Mouse (Mus musculus) E14TG2a.4 (cell line): ENCODE data around the gene Farp1.

ENCODE experiments used
- H3K27me3 ChIP-seq: 2 replicates; pipeline ENCODE4 v1.6.1; 2014; ENCODE audit warnings: low read length, control low read depth; ENCODE audit not compliant: insufficient read depth
- H3K36me3 ChIP-seq: 2 replicates; pipeline ENCODE4 v1.6.1; 2014; ENCODE audit warnings: low read length, control low read depth; ENCODE audit not compliant: insufficient read depth
- H3K4me1 ChIP-seq: replicated peaks from 2 replicates; pipeline ENCODE4 v1.6.1; 2014; ENCODE audit warnings: low read depth, low read length, control low read depth
- H3K4me3 ChIP-seq: replicated peaks from 2 replicates; pipeline ENCODE4 v1.5.1; 2014; ENCODE audit warnings: mild to moderate bottlenecking, low read length
- H3K9me3 ChIP-seq: 2 replicates; pipeline ENCODE4 v1.6.1; 2014; ENCODE audit warnings: low read length, control low read depth
- CTCF ChIP-seq: conservative IDR thresholded peaks from 2 replicates; pipeline ENCODE4 v1.5.1; 2014; ENCODE audit warnings: low read length
- NANOG ChIP-seq: IDR thresholded peaks from 2 replicates; pipeline ENCODE4 v1.6.1; 2014; ENCODE audit warnings: borderline replicate concordance, low read length, mixed read lengths
- POU5F1 ChIP-seq: IDR thresholded peaks from 2 replicates; pipeline ENCODE4 v1.6.1; 2014; ENCODE audit warnings: low read length, borderline replicate concordance

Farp1 gene

DNA sequence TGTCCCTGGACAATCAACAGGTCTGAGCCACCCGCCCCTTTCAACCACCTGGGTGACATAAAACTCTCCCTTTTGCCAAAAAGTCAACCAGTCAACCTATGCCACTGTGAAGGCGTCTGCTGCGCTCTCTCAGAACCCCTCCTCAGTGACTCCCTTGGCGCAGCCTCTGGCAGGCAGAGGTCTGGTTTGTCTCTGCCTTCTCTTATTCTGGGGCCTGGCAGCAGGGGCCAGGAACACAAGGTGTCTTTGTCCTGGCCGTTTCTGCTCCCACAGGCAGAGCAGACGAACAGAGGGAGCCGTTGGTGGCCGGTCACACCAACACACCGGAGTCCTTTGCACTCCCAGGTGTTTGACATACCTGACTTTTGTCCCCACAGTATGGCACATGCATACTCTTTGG lies 57.5 kb downstream of the Farp1 start:
- Histone ChIP-seq H3K4me1 (peaks cover 9% of the 10 kb centered on the region), H3K27me3 (no peaks in the 10 kb centered on the region), H3K9me3 (no peaks in the 10 kb centered on the region), H3K36me3 (no peaks in the 10 kb centered on the region), H3K4me3 (no peak overlapping the region)
- TF ChIP-seq POU5F1 (no peak), CTCF (no peak), NANOG (no peak)

- TF ChIP-seq CTCF: no peak
- TF ChIP-seq POU5F1: no peak
- TF ChIP-seq NANOG: no peak
- Histone ChIP-seq H3K4me1 (peaks cover 9% of the 10 kb centered on the region), H3K27me3 (no peaks in the 10 kb centered on the region)
Measured at GRCm38 (mm10) chr14:121093860-121094259, 58.9 kb downstream of the Farp1 start.

DNA sequence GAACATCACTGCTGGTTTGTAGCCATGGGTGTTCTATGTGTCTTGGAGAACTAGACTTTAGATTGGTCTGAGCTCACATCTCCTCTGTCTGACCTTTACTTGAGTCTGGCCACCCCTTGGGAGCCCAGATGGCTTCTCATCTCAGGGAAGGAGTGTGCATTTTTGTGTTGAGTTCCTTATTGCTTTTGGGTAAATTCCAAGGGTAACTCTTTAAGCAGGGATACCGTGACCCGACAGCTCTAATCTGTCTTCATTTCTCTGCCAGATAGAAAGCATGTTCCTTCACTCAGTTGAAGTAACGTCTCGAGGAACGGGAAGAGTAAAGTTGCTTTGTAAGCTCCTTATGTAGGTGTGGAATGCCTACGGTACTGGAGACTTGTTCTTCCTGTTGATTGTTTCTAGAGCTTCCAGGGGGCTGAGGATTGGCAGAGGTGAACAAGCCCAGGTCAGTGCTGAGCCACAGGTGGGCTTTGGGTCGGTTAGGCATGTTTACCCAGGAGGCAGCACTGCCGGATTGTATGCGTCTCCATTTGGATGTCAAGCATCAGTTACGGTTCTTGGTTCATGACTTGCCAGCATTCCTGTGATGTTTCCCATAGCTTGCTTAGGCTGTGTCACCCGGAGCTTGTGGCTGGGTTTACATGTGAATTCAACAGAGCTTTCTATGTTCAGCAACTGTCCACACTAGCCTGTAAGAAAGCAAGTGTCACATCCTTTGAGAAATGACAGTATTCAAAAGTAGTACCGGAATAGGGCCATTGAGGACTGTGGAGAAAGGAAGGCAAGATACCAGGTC lies 62.8 kb downstream of the Farp1 start:
- Histone ChIP-seq H3K9me3 (no peaks in the 10 kb centered on the region), H3K36me3 (no peaks in the 10 kb centered on the region), H3K4me3 (no peak overlapping the region), H3K27me3 (no peaks in the 10 kb centered on the region), H3K4me1 (peaks cover 13% of the 10 kb centered on the region)
- TF ChIP-seq POU5F1 (no peak), CTCF (no peak), NANOG (no peak)

More at GRCm38 (mm10) chr14:121093860-121094259, 58.9 kb downstream of the Farp1 start:
- H3K9me3 ChIP-seq: no peaks in the 10 kb centered on the region
- no peak overlapping the region for H3K4me3 ChIP-seq
- H3K36me3 ChIP-seq: no peaks in the 10 kb centered on the region

DNA sequence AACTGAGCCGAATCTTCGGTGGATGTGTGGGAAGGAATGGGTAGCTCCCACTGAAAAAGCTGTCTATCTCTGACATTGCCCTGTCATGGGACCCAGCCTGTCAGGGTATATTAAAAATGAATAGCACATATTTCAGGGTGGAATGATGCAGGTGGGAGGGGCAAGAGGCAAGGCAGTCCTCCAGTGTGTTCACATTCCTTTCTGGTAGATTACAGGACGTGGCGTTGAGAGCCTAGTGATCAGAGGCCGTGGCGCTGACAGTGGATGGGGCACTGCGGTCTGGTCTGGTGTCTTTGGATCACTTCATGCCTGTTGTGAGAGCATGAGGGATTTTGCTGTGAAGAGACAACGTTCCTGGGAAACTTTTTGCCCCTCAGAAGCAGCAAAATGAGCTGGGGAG lies 64.1 kb downstream of the Farp1 start:
- Histone ChIP-seq H3K36me3 (no peaks in the 10 kb centered on the region), H3K4me3 (no peak overlapping the region), H3K4me1 (peaks cover 17% of the 10 kb centered on the region), H3K27me3 (no peaks in the 10 kb centered on the region), H3K9me3 (no peaks in the 10 kb centered on the region)
- no peak for TF ChIP-seq POU5F1
- TF ChIP-seq NANOG: no peak
- no peak for TF ChIP-seq CTCF

GRCm38 (mm10) chr14:121099876-121100275 lies 64.9 kb downstream of the Farp1 start:
- H3K4me1 ChIP-seq: peaks cover 23% of the 10 kb centered on the region
- H3K4me3 ChIP-seq: no peak overlapping the region
- no peaks in the 10 kb centered on the region for H3K36me3 ChIP-seq
- no peaks in the 10 kb centered on the region for H3K27me3 ChIP-seq
- no peak for TF ChIP-seq CTCF
- no peak for TF ChIP-seq NANOG
- TF ChIP-seq POU5F1: no peak
- no peaks in the 10 kb centered on the region for H3K9me3 ChIP-seq

DNA sequence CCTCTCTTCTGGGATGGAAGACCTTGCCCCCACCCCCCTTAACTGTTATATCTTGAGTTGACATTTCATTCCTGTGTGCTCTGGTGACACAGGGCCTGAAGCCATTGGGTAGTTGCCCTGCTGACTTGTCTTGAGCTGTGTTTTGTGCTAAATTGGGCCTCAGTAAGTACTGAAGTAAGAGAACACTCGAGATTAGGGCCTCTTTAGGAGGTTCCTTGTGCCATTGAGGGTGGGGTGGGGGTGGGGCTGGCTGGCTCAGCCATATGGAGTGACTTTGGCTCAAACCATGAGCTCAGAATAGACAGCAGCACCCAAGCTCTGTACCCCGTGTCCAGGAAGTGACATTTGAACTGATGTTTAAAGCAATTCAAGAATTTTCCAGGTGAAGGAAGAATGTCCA lies 65.8 kb downstream of the Farp1 start:
- no peaks in the 10 kb centered on the region for H3K27me3 ChIP-seq
- H3K36me3 ChIP-seq: no peaks in the 10 kb centered on the region
- peaks cover 27% of the 10 kb centered on the region for H3K4me1 ChIP-seq
- H3K9me3 ChIP-seq: no peaks in the 10 kb centered on the region
- TF ChIP-seq POU5F1 (no peak), NANOG (no peak)
- no peak overlapping the region for H3K4me3 ChIP-seq

DNA sequence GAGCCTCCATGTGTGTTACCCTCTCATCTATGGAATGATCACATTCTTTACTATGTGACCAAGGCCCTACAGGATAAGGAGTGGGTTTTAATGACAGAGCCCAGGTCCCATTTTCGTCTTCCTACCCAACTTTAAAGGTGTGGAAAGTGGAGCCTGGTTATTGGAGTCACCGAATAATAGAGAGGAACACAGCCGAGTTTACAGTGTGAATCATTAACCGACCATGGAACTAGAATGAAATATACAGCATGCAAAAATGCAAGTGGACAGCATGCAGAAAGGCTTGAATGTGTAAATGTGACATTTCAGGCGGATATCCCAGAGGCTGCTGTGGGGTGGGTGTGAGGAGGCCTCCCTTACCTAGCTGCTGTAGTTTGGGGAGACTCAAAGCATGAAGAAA lies 66.5 kb downstream of the Farp1 start:
- H3K36me3 ChIP-seq: no peaks in the 10 kb centered on the region
- peaks cover 33% of the 10 kb centered on the region for H3K4me1 ChIP-seq
- no peaks in the 10 kb centered on the region for H3K9me3 ChIP-seq
- H3K4me3 ChIP-seq: no peak overlapping the region
- TF ChIP-seq NANOG (no peak), CTCF (no peak), POU5F1 (no peak)
- H3K27me3 ChIP-seq: no peaks in the 10 kb centered on the region

DNA sequence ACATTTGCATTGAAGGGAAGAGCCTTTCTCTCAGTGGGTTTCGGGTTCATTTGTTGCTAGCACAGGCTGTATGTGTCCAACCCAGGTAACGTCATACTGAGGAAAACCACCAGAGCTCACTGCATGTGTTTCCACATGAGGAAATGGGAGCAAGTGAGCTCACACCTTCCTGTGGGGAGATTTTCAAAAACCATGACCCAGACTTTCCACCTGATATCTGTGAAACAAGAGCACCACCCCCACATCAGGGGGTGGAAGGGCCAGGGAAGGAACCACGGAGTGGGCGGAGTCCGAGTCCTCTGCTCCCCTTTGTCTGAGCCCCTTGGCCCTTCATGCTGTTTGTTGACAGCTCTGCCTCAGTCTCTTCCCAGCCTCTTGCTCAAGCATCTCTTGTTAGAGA lies 67.6 kb downstream of the Farp1 start:
- Histone ChIP-seq H3K9me3 (no peaks in the 10 kb centered on the region), H3K27me3 (no peaks in the 10 kb centered on the region), H3K4me1 (peaks cover 38% of the 10 kb centered on the region), H3K36me3 (no peaks in the 10 kb centered on the region), H3K4me3 (no peak overlapping the region)
- TF ChIP-seq POU5F1: no peak
- TF ChIP-seq CTCF: no peak

DNA sequence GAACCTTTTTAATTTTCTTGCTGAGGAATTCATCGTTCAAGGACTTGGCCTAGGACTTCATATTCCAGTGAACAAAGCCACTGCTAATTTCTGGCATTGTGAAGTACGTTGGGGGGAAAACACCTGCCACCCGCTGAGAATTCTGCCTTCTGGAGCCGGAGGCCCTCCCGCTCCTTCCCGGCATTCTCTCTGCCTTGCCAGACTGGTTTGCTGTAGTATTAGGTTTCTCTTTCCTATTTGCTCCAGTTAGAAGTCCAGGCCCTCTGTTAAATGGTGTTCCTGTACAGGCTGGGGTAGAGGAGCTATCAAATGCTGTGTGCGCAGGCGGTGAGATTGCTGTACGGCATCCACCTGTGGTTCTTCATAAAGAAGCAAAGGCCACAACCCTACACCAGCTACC lies 68.5 kb downstream of the Farp1 start:
- no peaks in the 10 kb centered on the region for H3K36me3 ChIP-seq
- TF ChIP-seq NANOG (no peak), CTCF (no peak), POU5F1 (no peak)
- H3K4me3 ChIP-seq: no peak overlapping the region; the same call in 1 of the 2 replicates

More for the DNA sequence above, 68.5 kb downstream of the Farp1 start:
- Histone ChIP-seq H3K4me1 (peaks cover 40% of the 10 kb centered on the region), H3K27me3 (no peaks in the 10 kb centered on the region), H3K9me3 (no peaks in the 10 kb centered on the region)
